Mouse (Mus musculus) hindbrain, embryonic 14.5 days (tissue): ENCODE data around the gene Lrp10. TPM values are rescaled to one million over a fixed set of nuclear protein-coding genes. Genes with fewer than 3 reads are reported as not detected.

ENCODE experiments used
- ATAC-seq: fragments of 200-750 bp; cut with Nextera tagmentation; 2 replicates; pipeline ENCODE4 v1.8.0; 2017; ENCODE audit warnings: moderate number of reproducible peaks, mild to moderate bottlenecking, moderate TSS enrichment, moderate library complexity; ENCODE audit not compliant: low FRiP score
- DNase-seq: peaks from one replicate; pipeline ENCODE4 v3.0.0-alpha.2; 2015; ENCODE audit warnings: low spot score
- H3K27ac ChIP-seq: fragments of 300-500 bp; sonication (generic); 2 replicates; pipeline ENCODE4 v1.5.1; 2014; ENCODE audit warnings: mild to moderate bottlenecking, moderate library complexity
- H3K27me3 ChIP-seq: fragments of 300-500 bp; sonication (generic); 2 replicates; pipeline ENCODE4 v1.6.1; 2014; ENCODE audit warnings: mild to moderate bottlenecking, low read length, mixed read lengths; ENCODE audit not compliant: control insufficient read depth, insufficient read depth
- H3K36me3 ChIP-seq: fragments of 300-500 bp; sonication (generic); replicated peaks from 2 replicates; pipeline ENCODE4 v1.6.1; 2014; ENCODE audit not compliant: control insufficient read depth, insufficient read depth
- H3K4me1 ChIP-seq: fragments of 300-500 bp; sonication (generic); replicated peaks from 2 replicates; pipeline ENCODE4 v1.6.1; 2014; ENCODE audit warnings: antibody characterized with exemption, low read length, mixed read lengths; ENCODE audit not compliant: control insufficient read depth, insufficient read depth
- H3K4me2 ChIP-seq: fragments of 300-500 bp; sonication (generic); replicated peaks from 2 replicates; pipeline ENCODE4 v1.6.1; 2014; ENCODE audit warnings: mild to moderate bottlenecking, moderate library complexity
- H3K4me3 ChIP-seq: fragments of 300-500 bp; sonication (generic); replicated peaks from 2 replicates; pipeline ENCODE4 v1.5.1; 2014; ENCODE audit warnings: mild to moderate bottlenecking, low read length
- H3K9ac ChIP-seq: fragments of 300-500 bp; sonication (generic); 2 replicates; pipeline ENCODE4 v1.6.1; 2014
- H3K9me3 ChIP-seq: fragments of 300-500 bp; sonication (generic); 2 replicates; pipeline ENCODE4 v1.6.1; 2016; ENCODE audit warnings: low read length; ENCODE audit not compliant: control insufficient read depth
- WGBS: fragments of 180-500 bp; shearing (Covaris S2); extraction: QIAGEN DNeasy Blood & Tissue Kit; methylation state at CpG from one replicate; pipeline ENCODE4 v1.1.7; 2014; 5-methylcytosine and 5-hydroxymethylcytosine counted together
- polyA plus RNA-seq: library from polyadenylated mRNA; unstranded; fragments of >200 nt; fragmentation: Nextera tagmentation; extraction: Ambion mirVana; gene quantifications from 2 replicates; pipeline ENCODE4 v1.2.1, GENCODE M21; 2014

The Lrp10 gene
- polyA plus RNA-seq, 1 experiment from 2014 or later: 29.2 TPM

DNA sequence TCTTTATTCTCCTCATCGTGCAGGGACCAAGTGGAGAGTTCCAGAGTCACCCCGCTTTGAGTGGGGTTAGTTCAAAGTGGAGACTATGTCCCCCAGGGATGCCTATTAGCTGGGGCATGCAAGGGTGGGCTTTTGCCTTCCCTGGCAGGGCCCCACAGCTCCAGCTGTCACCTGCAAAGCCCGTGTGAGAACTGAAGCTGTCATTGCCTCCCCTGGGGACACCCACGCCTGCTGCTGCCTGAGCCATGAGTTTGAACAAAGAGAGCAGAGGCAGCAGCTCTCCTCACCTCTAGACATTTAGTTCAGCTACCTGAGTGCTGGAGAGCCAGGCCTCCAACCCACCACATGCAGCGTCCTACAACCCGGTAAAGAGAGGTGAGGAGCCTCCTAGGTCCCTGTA lies 16.7 kb downstream of the Lrp10 start:
- DNase-seq: no peak
- WGBS: 67% methylated on average over 6 of the region's 6 CpGs

DNA sequence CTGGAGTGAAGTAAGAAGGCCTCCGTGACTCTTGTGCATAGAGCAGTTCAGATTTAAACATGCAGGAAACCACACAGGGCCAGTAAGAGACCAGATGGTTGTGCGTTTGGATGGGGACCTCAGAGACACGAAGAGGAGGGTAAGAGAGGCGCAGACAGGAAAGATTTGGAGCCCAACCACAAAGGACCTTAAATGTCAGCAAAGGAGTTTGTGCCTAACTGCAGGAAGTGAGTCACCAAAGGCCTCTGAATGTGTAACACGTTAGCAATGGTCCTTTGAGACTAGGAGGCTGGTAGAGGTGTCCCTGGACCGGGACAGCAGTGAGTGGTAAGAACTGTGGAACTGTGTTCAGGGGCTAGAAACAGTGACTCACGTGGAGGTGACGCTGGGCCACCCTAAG lies 17.5 kb downstream of the Lrp10 start:
- Histone ChIP-seq H3K9ac (no peak overlapping the region), H3K9me3 (no peaks in the 10 kb centered on the region), H3K36me3 (no peaks in the 10 kb centered on the region), H3K27ac (no peak overlapping the region), H3K4me3 (no peak overlapping the region), H3K4me1 (peaks cover 21% of the 10 kb centered on the region; the same call in 1 of the 2 replicates), H3K4me2 (no peak overlapping the region), H3K27me3 (no peaks in the 10 kb centered on the region)
- ATAC-seq (no peak), DNase-seq (no peak)
- WGBS: 83% methylated on average over 8 of the region's 8 CpGs

More for the DNA sequence above, 16.7 kb downstream of the Lrp10 start:
- Histone ChIP-seq H3K4me2 (no peak overlapping the region), H3K27me3 (no peaks in the 10 kb centered on the region), H3K27ac (no peak overlapping the region), H3K9ac (no peak overlapping the region), H3K9me3 (no peaks in the 10 kb centered on the region), H3K4me1 (peaks cover 25% of the 10 kb centered on the region), H3K36me3 (no peaks in the 10 kb centered on the region), H3K4me3 (no peak overlapping the region)
- ATAC-seq: no peak

DNA sequence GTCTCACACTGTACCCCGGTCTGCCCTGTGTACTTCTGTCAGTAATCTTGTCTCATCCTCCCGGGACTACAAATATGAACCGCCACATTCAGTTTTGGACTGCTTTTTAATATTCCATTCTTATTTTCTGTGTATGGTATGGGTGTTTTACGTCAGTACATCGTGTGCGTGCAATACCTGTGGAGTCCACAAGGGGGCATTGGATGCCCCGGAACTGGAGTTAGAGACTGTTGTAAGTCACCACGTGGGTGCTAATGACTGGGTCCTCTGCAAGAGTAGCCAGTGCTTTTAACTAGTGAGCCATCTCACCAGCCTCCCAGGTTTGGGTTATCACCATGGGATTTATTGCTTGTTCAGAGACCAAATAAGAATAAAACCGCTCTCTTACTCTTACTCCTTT lies 18.6 kb downstream of the Lrp10 start:
- H3K4me3 ChIP-seq: no peak overlapping the region
- H3K4me2 ChIP-seq: no peak overlapping the region
- H3K9me3 ChIP-seq: no peaks in the 10 kb centered on the region
- DNase-seq (peak; percentile 39), ATAC-seq (no peak)
- H3K27me3 ChIP-seq: no peaks in the 10 kb centered on the region
- no peak overlapping the region for H3K27ac ChIP-seq
- no peak overlapping the region for H3K9ac ChIP-seq
- WGBS: 39% methylated on average over 9 of the region's 9 CpGs
- H3K36me3 ChIP-seq: no peaks in the 10 kb centered on the region
- 0 out of 2 replicates have a peak, but pooled peaks cover 10% of the 10 kb centered on the region for H3K4me1 ChIP-seq

DNA sequence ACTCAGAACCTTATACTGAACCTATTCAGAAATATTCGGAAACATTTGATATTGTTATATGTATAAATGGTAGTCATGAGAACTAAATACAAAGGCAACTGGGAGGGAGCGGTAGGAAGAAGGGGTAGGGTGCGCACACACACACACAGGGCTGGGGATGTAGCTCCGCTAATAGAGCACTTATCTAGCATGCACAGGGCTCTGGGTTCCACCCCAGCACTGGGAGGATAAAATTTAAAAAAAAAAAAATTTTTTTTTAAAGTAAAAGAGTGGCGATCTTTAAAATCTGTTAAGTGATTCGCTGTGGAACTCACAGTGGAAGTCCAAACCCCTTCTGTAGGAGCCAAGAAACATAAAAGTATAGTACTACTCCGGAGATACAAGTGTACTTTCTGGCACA lies 22.0 kb downstream of the Lrp10 start:
- 92% methylated on average over 7 of the region's 7 CpGs for WGBS
- Histone ChIP-seq H3K27me3 (no peaks in the 10 kb centered on the region), H3K36me3 (no peaks in the 10 kb centered on the region), H3K4me3 (no peak overlapping the region), H3K9me3 (no peaks in the 10 kb centered on the region), H3K4me1 (no peaks in the 10 kb centered on the region), H3K4me2 (no peak overlapping the region), H3K27ac (no peak overlapping the region), H3K9ac (no peak overlapping the region)
- ATAC-seq (no peak), DNase-seq (no peak)

DNA sequence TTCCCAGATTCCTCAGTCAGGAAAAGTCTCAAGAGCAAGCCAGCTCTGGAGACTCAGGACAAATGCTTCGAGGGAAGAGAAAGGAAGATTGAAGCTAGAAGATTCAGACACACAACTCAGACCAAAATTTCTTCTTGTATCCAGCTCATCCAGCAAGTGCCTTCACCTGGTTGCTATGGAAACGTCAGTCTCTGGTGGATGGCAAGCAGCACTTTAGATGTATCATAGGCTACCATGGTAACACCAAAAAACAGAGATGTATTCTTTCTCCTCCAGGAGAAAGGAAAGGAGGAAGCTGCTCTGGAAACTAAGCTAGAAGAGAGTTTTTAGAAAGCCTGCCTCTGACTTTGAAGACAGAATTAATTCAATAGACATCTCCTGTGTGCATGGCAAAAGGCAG lies 23.8 kb downstream of the Lrp10 start:
- Histone ChIP-seq H3K4me3 (no peak overlapping the region), H3K27me3 (no peaks in the 10 kb centered on the region), H3K4me2 (no peak overlapping the region), H3K9me3 (no peaks in the 10 kb centered on the region), H3K27ac (no peak overlapping the region), H3K9ac (no peak overlapping the region), H3K36me3 (no peaks in the 10 kb centered on the region), H3K4me1 (no peaks in the 10 kb centered on the region)
- no peak for ATAC-seq
- no peak for DNase-seq
- 68% methylated on average over 2 of the region's 2 CpGs for WGBS

DNA sequence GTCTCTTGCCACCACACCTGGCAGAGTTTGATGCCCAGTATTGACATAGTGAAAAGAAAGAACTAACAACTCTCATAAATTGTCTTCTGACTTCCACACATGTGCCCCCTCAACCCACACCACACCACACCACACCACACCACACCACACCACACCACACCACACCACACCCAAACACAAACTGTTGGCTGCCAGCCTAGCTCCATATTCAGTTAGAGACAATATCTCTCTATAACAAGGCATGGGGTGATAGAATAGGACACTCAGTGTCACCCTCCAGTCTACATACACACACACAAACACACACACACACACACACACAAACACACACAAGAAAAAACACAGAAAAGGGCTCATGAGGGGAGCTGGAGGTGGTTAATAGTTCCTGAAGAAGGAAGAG lies 24.4 kb downstream of the Lrp10 start:
- Histone ChIP-seq H3K9ac (no peak overlapping the region), H3K4me2 (no peak overlapping the region), H3K4me3 (no peak overlapping the region), H3K36me3 (no peaks in the 10 kb centered on the region), H3K27me3 (no peaks in the 10 kb centered on the region), H3K27ac (no peak overlapping the region), H3K9me3 (no peaks in the 10 kb centered on the region), H3K4me1 (no peaks in the 10 kb centered on the region)
- ATAC-seq (no peak), DNase-seq (no peak)

DNA sequence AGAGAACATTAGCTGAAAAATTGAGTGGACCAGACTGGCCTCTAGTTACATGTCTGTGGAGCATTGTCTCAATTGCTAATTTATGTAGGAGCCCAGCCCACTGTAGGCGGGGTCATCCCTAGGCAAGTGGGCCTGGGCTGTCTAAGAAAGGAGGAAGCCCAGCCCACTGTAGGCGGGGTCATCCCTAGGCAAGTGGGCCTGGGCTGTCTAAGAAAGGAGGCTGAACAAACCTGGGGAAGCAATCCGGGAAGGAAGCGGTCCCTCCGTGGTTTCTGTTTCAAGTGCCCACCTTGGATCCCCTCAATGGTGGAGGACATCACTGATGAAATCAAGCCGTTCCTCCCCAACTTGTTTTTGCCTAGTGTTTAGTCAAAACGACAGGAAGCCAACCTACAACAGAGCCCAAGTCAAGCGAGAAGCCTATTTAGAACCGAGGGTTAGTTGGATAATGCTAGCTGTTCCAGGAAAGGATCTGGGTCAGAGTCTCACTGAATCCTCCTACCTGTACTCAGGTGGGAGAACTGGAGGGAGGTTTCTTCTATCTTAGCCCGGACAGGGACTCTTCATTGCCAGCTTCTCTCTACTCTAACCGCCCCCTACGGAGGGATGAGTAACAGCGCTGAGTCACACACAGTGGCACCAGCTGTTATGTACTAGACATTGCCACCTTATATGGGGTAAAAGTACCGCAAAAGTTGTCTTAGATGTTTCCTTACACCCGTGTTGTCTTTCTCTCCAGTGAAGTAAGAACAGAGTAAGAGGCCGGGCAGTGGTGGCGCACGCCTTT lies 28.6 kb downstream of the Lrp10 start:
- Histone ChIP-seq H3K4me3 (no peak overlapping the region), H3K9me3 (no peaks in the 10 kb centered on the region), H3K36me3 (no peaks in the 10 kb centered on the region), H3K27me3 (no peaks in the 10 kb centered on the region), H3K4me2 (no peak overlapping the region), H3K9ac (no peak overlapping the region), H3K27ac (no peak overlapping the region), H3K4me1 (no peaks in the 10 kb centered on the region)
- ATAC-seq: no peak
- WGBS: 70% methylated on average over 18 of the region's 18 CpGs
- no peak for DNase-seq

DNA sequence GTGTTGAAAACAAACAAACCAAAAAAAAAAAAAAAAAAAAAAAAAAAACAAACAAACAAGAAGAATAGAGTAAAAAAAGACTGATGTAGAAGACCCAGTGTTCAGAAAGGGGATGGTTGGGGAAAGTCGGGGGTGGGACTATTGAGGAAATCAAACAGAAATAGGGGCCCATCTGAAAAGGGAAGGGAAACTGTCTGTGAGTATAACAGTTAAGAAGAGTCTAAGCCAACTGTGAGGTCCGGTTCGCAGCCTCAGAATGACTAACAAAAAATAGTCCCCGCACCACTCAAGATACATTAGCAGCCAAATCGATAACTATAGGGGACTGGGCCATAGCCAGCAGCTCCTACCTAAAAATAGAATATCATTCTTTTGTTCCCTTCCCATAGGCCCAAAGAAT lies 29.3 kb downstream of the Lrp10 start:
- WGBS: 97% methylated on average over 5 of the region's 5 CpGs

DNA sequence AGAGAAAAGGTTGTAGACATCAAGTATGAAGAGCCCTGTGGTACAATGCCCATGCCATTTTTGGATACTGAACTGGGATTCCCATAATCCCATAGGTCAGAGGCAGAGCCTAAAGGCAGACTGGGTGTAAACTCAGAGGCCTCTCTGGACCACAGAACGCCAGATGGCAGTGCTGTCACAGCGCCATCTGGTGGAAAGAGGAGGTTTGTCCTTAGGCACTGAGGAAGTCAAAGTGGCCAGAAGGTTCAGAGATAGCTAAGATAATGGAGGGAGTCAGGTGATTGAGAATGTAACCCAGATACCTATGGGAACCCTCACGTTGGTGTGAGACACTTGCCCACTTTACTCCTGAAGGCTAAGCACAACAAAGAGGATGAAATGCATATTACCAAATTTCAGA lies 30.3 kb downstream of the Lrp10 start:
- Histone ChIP-seq H3K9me3 (no peaks in the 10 kb centered on the region), H3K27ac (no peak overlapping the region), H3K36me3 (no peaks in the 10 kb centered on the region), H3K4me3 (no peak overlapping the region), H3K4me2 (no peak overlapping the region), H3K9ac (no peak overlapping the region), H3K4me1 (no peaks in the 10 kb centered on the region), H3K27me3 (no peaks in the 10 kb centered on the region)
- WGBS: 0% methylated on average over 3 of the region's 3 CpGs
- ATAC-seq (no peak), DNase-seq (peak; percentile 72)

More for the DNA sequence above, 29.3 kb downstream of the Lrp10 start:
- H3K27ac ChIP-seq: no peak overlapping the region
- no peak overlapping the region for H3K4me3 ChIP-seq
- no peaks in the 10 kb centered on the region for H3K4me1 ChIP-seq
- H3K9ac ChIP-seq: no peak overlapping the region
- H3K4me2 ChIP-seq: no peak overlapping the region
- no peaks in the 10 kb centered on the region for H3K36me3 ChIP-seq
- no peaks in the 10 kb centered on the region for H3K27me3 ChIP-seq
- no peak for ATAC-seq
- no peaks in the 10 kb centered on the region for H3K9me3 ChIP-seq
- no peak for DNase-seq

DNA sequence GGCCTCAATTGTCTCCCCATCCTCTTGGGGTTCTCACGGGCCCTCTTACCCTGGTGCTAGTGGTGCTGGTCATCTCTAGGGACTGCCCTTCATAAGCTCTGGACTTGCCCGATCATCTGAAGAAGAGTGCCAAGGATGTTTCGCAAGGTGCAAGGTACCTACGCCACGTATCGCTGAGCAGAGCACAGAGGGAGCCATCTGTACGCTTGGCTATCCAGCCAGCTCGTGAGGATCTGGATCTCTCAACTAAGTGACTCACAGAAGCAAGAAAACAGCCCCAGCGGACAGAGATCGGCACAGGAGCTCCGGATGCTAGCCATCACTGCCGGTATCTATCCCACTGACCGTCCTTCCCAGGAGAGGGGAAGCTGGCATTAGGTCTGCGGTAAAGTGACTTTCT lies 32.8 kb downstream of the Lrp10 start:
- no peak overlapping the region for H3K9ac ChIP-seq
- 90% methylated on average over 14 of the region's 14 CpGs for WGBS
- H3K27me3 ChIP-seq: no peaks in the 10 kb centered on the region
- no peaks in the 10 kb centered on the region for H3K36me3 ChIP-seq
- H3K27ac ChIP-seq: no peak overlapping the region
- H3K4me2 ChIP-seq: no peak overlapping the region
- no peak for ATAC-seq
- DNase-seq: no peak
- no peaks in the 10 kb centered on the region for H3K9me3 ChIP-seq
- H3K4me1 ChIP-seq: no peaks in the 10 kb centered on the region
- H3K4me3 ChIP-seq: no peak overlapping the region
